Mouse (Mus musculus) gastrocnemius, postnatal 25 days (tissue): Measurements from ENCODE around the gene Zfp772. TPM values are rescaled to one million over a fixed set of nuclear protein-coding genes. Genes with fewer than 3 reads are reported as not detected.
"Not testable (repeated sequence)": the region's sequence is repeated elsewhere in the genome, so short reads cannot be mapped to it uniquely, and the experiment has no call there.

Experiments
- DNase-seq: peaks from one replicate; pipeline ENCODE4 v3.0.0; 2022
- long read RNA-seq, 2 experiments: library from polyadenylated mRNA; stranded (forward); transcript quantifications; one replicate each; pipeline ENCODE4 v2.0.0; 2021
- total RNA-seq, 2 experiments: library from RNA; stranded (reverse); gene quantifications; 1 replicate in 1 of 2; 2 replicates in 1 of 2; pipeline ENCODE4 v1.2.3; 2021

Zfp772 gene
- 1 to 10 TPM; 1.5 to 1.6 TPM for total RNA-seq
- long read RNA-seq, experiment 1, partial matches to known transcripts: 0 of 2 reads
- long read RNA-seq, experiment 1, other reads (novel, unspliced or antisense): 2 of 2 reads
- long read RNA-seq, experiment 2, partial matches to known transcripts: 0 of 2 reads
- long read RNA-seq, experiment 2, other reads (novel, unspliced or antisense): 0 of 2 reads

- peak; percentile 35 for DNase-seq
These were observed at the start of gene Zfp772 for GRCm38 (mm10) chr7:7209313-7210151. Gene Zfp772, minus strand, starts transcription at chr7:7209998.

- DNase-seq: not testable (repeated sequence)
These were observed 37.4 kb upstream of the Zfp772 start, which contains the start of gene Vmn2r29 for GRCm38 (mm10) chr7:7247228-7247627. Gene Vmn2r29, minus strand, starts transcription at chr7:7247328.

- peak; percentile 24 for DNase-seq
These were observed 21.4 kb downstream of the Zfp772 start for GRCm38 (mm10) chr7:7188191-7188942.

GRCm38 (mm10) chr7:7187417-7188190, 22.2 kb downstream of the Zfp772 start:
- DNase-seq: no peak

- no peak for DNase-seq
These were observed 23.9 kb downstream of the Zfp772 start for GRCm38 (mm10) chr7:7185897-7186296.

GRCm38 (mm10) chr7:7171227-7172147, 38.3 kb downstream of the Zfp772 start, which contains the start of gene Zfp418:
Gene Zfp418, plus strand, starts transcription at chr7:7171330.
- peak; percentile 50 for DNase-seq

Other genes starting within 250 kb of the Zfp772 start
- not detected for gene Aurkc, start 214.7 kb downstream of the Zfp772 start, total RNA-seq
- 1 to 10 TPM; 2.7 TPM for gene Zfp954, start 88.5 kb downstream of the Zfp772 start, total RNA-seq
- under 1 TPM; 0.35 to 0.77 TPM for gene Zfp773, start 73.2 kb downstream of the Zfp772 start, total RNA-seq
- 1 to 10 TPM; 1.2 to 1.6 TPM for gene Zfp418, start 38.7 kb downstream of the Zfp772 start, total RNA-seq
- gene Vmn2r29, start 37.3 kb upstream of the Zfp772 start, total RNA-seq: under 1 TPM in 1 of 2 experiments, not detected in 1; 0.13 TPM
- gene Gm45844, start 68.3 kb upstream of the Zfp772 start, total RNA-seq: 1 to 10 TPM in 1 of 2 experiments, under 1 TPM in 1; 0.99 to 2.2 TPM
- gene Clcn4, start 90.9 kb upstream of the Zfp772 start, total RNA-seq: 10 to 100 TPM; 28.8 to 33.9 TPM
- under 1 TPM in 1 of 2 experiments, not detected in 1; 0.03 TPM for gene Vmn2r30, start 127.6 kb upstream of the Zfp772 start, total RNA-seq
- gene Gm45783, start 164.6 kb upstream of the Zfp772 start, total RNA-seq: not detected
- gene Vmn2r31, start 189.7 kb upstream of the Zfp772 start, total RNA-seq: not detected